In genomic region chr13:14062209-14063012, GRCm38 (mm10) we compare ENCODE assay signal across 8 mouse cellular contexts. TPM values are rescaled to one million over a fixed set of nuclear protein-coding genes. Genes with fewer than 3 reads are reported as not detected.
DNase-seq lines count a peak whose midpoint lies in the region; ATAC-seq and TF ChIP-seq lines count a peak whose summit lies in the region.

No protein-coding gene starts in this region.

- H3K27ac ChIP-seq in heart, embryonic 10.5 days: peak overlapping the region; percentile 90
- H3K27ac ChIP-seq in CH12.LX (ENCODE audit: insufficient read depth, low read depth): peak overlapping the region; percentile 80
- H3K27ac ChIP-seq in forebrain, embryonic 11.5 days (ENCODE audit: low read depth, low read length): peak overlapping the region; percentile 89
- H3K27ac ChIP-seq in limb, embryonic 14.5 days (replicated peaks; ENCODE audit: low read depth, low read length): peak overlapping the region; percentile 92

- TF ChIP-seq CTCF in CH12.LX (conservative IDR thresholded peaks at IDR 0.05 in 1 of 2, IDR thresholded peaks at IDR 0.05 in 1 of 2; ENCODE audit: low read depth in 2 of 2, low read length in 2 of 2): no peak

- H3K4me1 ChIP-seq in heart, embryonic 10.5 days: peaks cover 9% of the 10 kb centered on the region; the same call in 1 of the 2 replicates
- H3K4me1 ChIP-seq in CH12.LX (ENCODE audit: control insufficient read depth in 1 of 2, insufficient read depth in 2 of 2): peaks cover 3 to 31% of the 10 kb centered on the region in 2 experiments
- H3K4me1 ChIP-seq in forebrain, embryonic 11.5 days (replicated peaks; ENCODE audit: control insufficient read depth, insufficient read depth, low read length): peaks cover 2% of the 10 kb centered on the region; the same call in 1 of the 2 replicates
- H3K4me1 ChIP-seq in limb, embryonic 14.5 days (ENCODE audit: control insufficient read depth, insufficient read depth, low read length): peaks cover 12% of the 10 kb centered on the region

- peaks cover under 1% of the 10 kb centered on the region; the same call in 1 of the 2 replicates for H3K36me3 ChIP-seq in heart, embryonic 10.5 days
- peaks cover 3 to 25% of the 10 kb centered on the region in 2 experiments for H3K36me3 ChIP-seq in CH12.LX (replicated peaks in 1 of 2; ENCODE audit: control insufficient read depth in 1 of 2, insufficient read depth in 1 of 2, low read length in 1 of 2)
- H3K36me3 ChIP-seq in forebrain, embryonic 11.5 days (ENCODE audit: control insufficient read depth, insufficient read depth, low read length): no peaks in the 10 kb centered on the region
- H3K36me3 ChIP-seq in limb, embryonic 14.5 days (ENCODE audit: control insufficient read depth, insufficient read depth, low read length): peaks cover 5% of the 10 kb centered on the region; the same call in 1 of the 2 replicates

- intact Hi-C loops in heart, postnatal 25 days (cut with DNase I): loop anchor here (2.0 to 10.0 kb wide), 5 partner anchors 24 to 572 kb away; partner anchors contain the start of genes AW209491 and Tbce

- no peaks in the 10 kb centered on the region for H3K27me3 ChIP-seq in heart, embryonic 10.5 days (ENCODE audit: insufficient read depth, poor library complexity, severe bottlenecking)
- no peaks in the 10 kb centered on the region for H3K27me3 ChIP-seq in CH12.LX (replicated peaks)
- no peaks in the 10 kb centered on the region for H3K27me3 ChIP-seq in forebrain, embryonic 11.5 days (ENCODE audit: control insufficient read depth, insufficient read depth, low read length)
- H3K27me3 ChIP-seq in limb, embryonic 14.5 days (ENCODE audit: control insufficient read depth, insufficient read depth, low read length): no peaks in the 10 kb centered on the region

- dilution Hi-C loops in CH12.LX (cut with MboI; ENCODE audit: extremely low pct_ligation_motif_present, extremely low pct_unique_long_range_greater_than_20kb, low sequenced_read_pairs): no loop called here

- H3K4me3 ChIP-seq in heart, embryonic 10.5 days: peak overlapping the region; percentile 99
- peak overlapping the region; percentile 68 to 88 (median 71) for H3K4me3 ChIP-seq in CH12.LX (replicated peaks in 1 of 3; ENCODE audit: low read depth in 2 of 3, low read length in 2 of 3, poor library complexity in 1 of 3)
- peak overlapping the region; percentile 99 for H3K4me3 ChIP-seq in forebrain, embryonic 11.5 days (ENCODE audit: low read depth, low read length)
- H3K4me3 ChIP-seq in limb, embryonic 14.5 days (replicated peaks; ENCODE audit: low read length): peak overlapping the region; percentile 99

- TF ChIP-seq EP300 in CH12.LX (IDR thresholded peaks at IDR 0.05; ENCODE audit: low read length): peak; percentile 86

- no peak for TF ChIP-seq RAD21 in CH12.LX (IDR thresholded peaks at IDR 0.05; ENCODE audit: low read depth, low read length)

- in situ Hi-C loops in CH12.LX (cut with MboI; ENCODE audit: low pct_ligation_motif_present, low pct_unique_long_range_greater_than_20kb, low sequenced_read_pairs): no loop called here

- 5% methylated on average over 11 of the region's 11 CpGs for WGBS in heart, embryonic 10.5 days
- WGBS in forebrain, embryonic 11.5 days: 8% methylated on average over 11 of the region's 11 CpGs
- WGBS in limb, embryonic 14.5 days: 5% methylated on average over 11 of the region's 11 CpGs

- DNase-seq in heart, embryonic 10.5 days (ENCODE audit: low spot score): no peak
- DNase-seq in heart, postnatal 25 days (ENCODE audit: low spot score): no peak
- DNase-seq in CH12.LX (ENCODE audit: extremely low read depth): peak; percentile 56
- no peak for DNase-seq in forebrain, embryonic 11.5 days (ENCODE audit: low spot score)
- DNase-seq in limb, embryonic 14.5 days (ENCODE audit: low spot score): no peak
- no peak for DNase-seq in right cerebral cortex, postnatal 10 days (ENCODE audit: low spot score in 2 of 2)
- no peak for DNase-seq in right cerebral cortex, adult 2 months (ENCODE audit: low spot score in 2 of 2)
- no peak for DNase-seq in thymus, postnatal 4 days

- no peak for TF ChIP-seq POLR2A in CH12.LX (IDR thresholded peaks at IDR 0.05; ENCODE audit: low read depth, low read length)
- no peak for TF ChIP-seq POLR2A in limb, embryonic 14.5 days (IDR thresholded peaks at IDR 0.05; ENCODE audit: borderline replicate concordance, extremely low read depth, insufficient read depth, insufficient read length)

- H3K9me3 ChIP-seq in heart, embryonic 10.5 days: no peaks in the 10 kb centered on the region
- H3K9me3 ChIP-seq in CH12.LX (replicated peaks; ENCODE audit: low read length): no peaks in the 10 kb centered on the region
- H3K9me3 ChIP-seq in forebrain, embryonic 11.5 days (ENCODE audit: control insufficient read depth, low read length): no peaks in the 10 kb centered on the region
- no peaks in the 10 kb centered on the region for H3K9me3 ChIP-seq in limb, embryonic 14.5 days (ENCODE audit: control insufficient read depth, low read length)

- no peak for ATAC-seq in forebrain, embryonic 11.5 days (replicated peaks; ENCODE audit: low FRiP score)
- ATAC-seq in limb, embryonic 14.5 days (ENCODE audit: low FRiP score, low read depth): no peak

- H3K9ac ChIP-seq in CH12.LX (ENCODE audit: insufficient read depth, low read depth): peak overlapping the region; percentile 74
- peak overlapping the region; percentile 78 for H3K9ac ChIP-seq in forebrain, embryonic 11.5 days (ENCODE audit: low read length)
- peak overlapping the region; percentile 73 for H3K9ac ChIP-seq in limb, embryonic 14.5 days (ENCODE audit: low read depth, low read length, severe bottlenecking)

- H3K4me2 ChIP-seq in CH12.LX (ENCODE audit: insufficient read depth, low read depth, poor library complexity, severe bottlenecking): peak overlapping the region; percentile 95
- peak overlapping the region; percentile 71 for H3K4me2 ChIP-seq in forebrain, embryonic 11.5 days (ENCODE audit: low read depth, low read length, severe bottlenecking)
- H3K4me2 ChIP-seq in limb, embryonic 14.5 days (replicated peaks; ENCODE audit: low read depth, low read length, severe bottlenecking): peak overlapping the region; percentile 69

- H3K79me2 ChIP-seq in CH12.LX (replicated peaks; ENCODE audit: control insufficient read depth, extremely low read depth, insufficient read depth, poor library complexity, severe bottlenecking): peaks cover 53% of the 10 kb centered on the region

TF ChIP-seq in CH12.LX, 34 proteins besides CTCF, POLR2A, EP300 and RAD21 (continues in another document):
- TF ChIP-seq UBTF (IDR thresholded peaks at IDR 0.05; ENCODE audit: low read depth, low read length) (no peak), CHD1 (IDR thresholded peaks at IDR 0.05; ENCODE audit: low read depth, low read length) (peak; percentile 17; the same call in 1 of the 2 replicates), ZC3H11A (IDR thresholded peaks at IDR 0.05; ENCODE audit: low read depth, low read length) (no peak), MAFK (IDR thresholded peaks at IDR 0.05; ENCODE audit: insufficient replicate concordance, low read length) (no peak), KAT2A (IDR thresholded peaks at IDR 0.05; ENCODE audit: insufficient replicate concordance, low read length) (no peak), POLR2AphosphoS2 (IDR thresholded peaks at IDR 0.05; ENCODE audit: low read depth, low read length) (no peak), ETS1 (conservative IDR thresholded peaks at IDR 0.05; ENCODE audit: low read depth, low read length) (peak; percentile 65), TBP (conservative IDR thresholded peaks at IDR 0.05; ENCODE audit: low read depth, low read length) (peak; percentile 75; the same call in 1 of the 2 replicates), JUND (conservative IDR thresholded peaks at IDR 0.05; ENCODE audit: low read depth, low read length) (peak; percentile 98), MEF2A (IDR thresholded peaks at IDR 0.05; ENCODE audit: borderline replicate concordance, low read depth, low read length) (peak; percentile 42; the same call in 1 of the 2 replicates), ELF1 (IDR thresholded peaks at IDR 0.05; ENCODE audit: low read depth, low read length) (no peak; the same call in 1 of the 2 replicates), MYC (IDR thresholded peaks at IDR 0.05; ENCODE audit: low read depth, low read length) (peak; percentile 50; the same call in 1 of the 2 replicates), ZKSCAN1 (IDR thresholded peaks at IDR 0.05; ENCODE audit: borderline replicate concordance, low read depth, low read length) (no peak), MAZ (IDR thresholded peaks at IDR 0.05; ENCODE audit: low read depth, low read length) (no peak), JUN (IDR thresholded peaks at IDR 0.05; ENCODE audit: insufficient read depth, low read depth, low read length) (peak; percentile 78)

RNA-seq across cellular contexts. Expression of gene Arid4b, which starts 0.6 kb away (rescaled TPM):
- polyA plus RNA-seq in heart, embryonic 10.5 days (2016; fragmentation: Nextera tagmentation; extraction: Ambion mirVana): 44.3 and 61.7 TPM in 2 replicates
- 10 to 100 TPM; 20.4 to 27.1 TPM for total RNA-seq in heart, postnatal 25 days (2021)
- total RNA-seq in CH12.LX (2012; rRNA removed) (9.7 and 9.9 TPM in 2 replicates), CH12.LX (2014; rRNA removed) (9.2 and 12.1 TPM in 2 replicates)
- 16.4 and 17.1 TPM in 2 replicates for polyA plus RNA-seq in CH12.LX (2012; ENCODE audit: insufficient read length, low read depth)
- 84.1 and 97.3 TPM in 2 replicates for polyA plus RNA-seq in forebrain, embryonic 11.5 days (2014; fragmentation: Nextera tagmentation; extraction: Ambion mirVana)
- 23.3 and 25.9 TPM in 2 replicates for polyA plus RNA-seq in limb, embryonic 14.5 days (2012; rRNA removed)
- polyA plus RNA-seq in limb, embryonic 14.5 days (2014; fragmentation: Nextera tagmentation; extraction: Ambion mirVana): 68.8 and 81.1 TPM in 2 replicates

RNA-seq across cellular contexts. Expression of gene Ggps1, which starts 0.9 kb away (rescaled TPM):
- polyA plus RNA-seq in heart, embryonic 10.5 days (2016; fragmentation: Nextera tagmentation; extraction: Ambion mirVana): 45.4 and 46.2 TPM in 2 replicates
- total RNA-seq in heart, postnatal 25 days (2021): 10 to 100 TPM; 19.4 to 25.0 TPM
- 21.6 and 21.9 TPM in 2 replicates for total RNA-seq in CH12.LX (2012; rRNA removed)
- total RNA-seq in CH12.LX (2014; rRNA removed): 48.7 and 53.8 TPM in 2 replicates
- 27.5 and 38.0 TPM in 2 replicates for polyA plus RNA-seq in CH12.LX (2012; ENCODE audit: insufficient read length, low read depth)
- 64.9 and 71.9 TPM in 2 replicates for polyA plus RNA-seq in forebrain, embryonic 11.5 days (2014; fragmentation: Nextera tagmentation; extraction: Ambion mirVana)
- polyA plus RNA-seq in limb, embryonic 14.5 days (2012; rRNA removed): 31.7 and 35.9 TPM in 2 replicates
- polyA plus RNA-seq in limb, embryonic 14.5 days (2014; fragmentation: Nextera tagmentation; extraction: Ambion mirVana): 48.2 and 55.9 TPM in 2 replicates

RNA-seq across cellular contexts. Expression of gene Tbce, which starts 23.0 kb away (rescaled TPM):
- 39.3 and 46.0 TPM in 2 replicates for polyA plus RNA-seq in heart, embryonic 10.5 days (2016; fragmentation: Nextera tagmentation; extraction: Ambion mirVana)
- total RNA-seq in heart, postnatal 25 days (2021): 10 to 100 TPM; 16.2 to 21.3 TPM
- total RNA-seq in CH12.LX (2012; rRNA removed) (26.5 and 27.2 TPM in 2 replicates), CH12.LX (2014; rRNA removed) (82.1 and 86.4 TPM in 2 replicates)
- polyA plus RNA-seq in CH12.LX (2012; ENCODE audit: insufficient read length, low read depth): 49.7 and 54.4 TPM in 2 replicates
- polyA plus RNA-seq in forebrain, embryonic 11.5 days (2014; fragmentation: Nextera tagmentation; extraction: Ambion mirVana): 57.3 and 63.8 TPM in 2 replicates
- polyA plus RNA-seq in limb, embryonic 14.5 days (2012; rRNA removed): 111 and 116 TPM in 2 replicates
- 48.4 and 54.7 TPM in 2 replicates for polyA plus RNA-seq in limb, embryonic 14.5 days (2014; fragmentation: Nextera tagmentation; extraction: Ambion mirVana)
